Mouse (Mus musculus): ENCODE data around the gene Safb2.

- TF ChIP-seq CTCF (conservative IDR thresholded peaks at IDR 0.05; ENCODE audit: low read length) (no peak), POU5F1 (IDR thresholded peaks at IDR 0.05; ENCODE audit: borderline replicate concordance, low read length) (no peak)
Measured at GRCm38 (mm10) chr17:56550784-56551475, 33.5 kb downstream of the Safb2 start.
